Mouse (Mus musculus) left cerebral cortex, adult 2 months (tissue): ENCODE measurements around the gene Nt5c1a. TPM values are rescaled to one million over a fixed set of nuclear protein-coding genes. Genes with fewer than 3 reads are reported as not detected.
"Not testable (repeated sequence)": the region's sequence is repeated elsewhere in the genome, so short reads cannot be mapped to it uniquely, and the experiment has no call there.

Experiments used
- DNase-seq, 2 experiments: peaks; one replicate each; pipeline ENCODE4 v3.0.0; 2021 to 2022; ENCODE audit warnings: low spot score in 2 of 2, mixed read lengths in 1 of 2; ENCODE audit errors: extremely low spot score in 1 of 2
- H3K27ac ChIP-seq: fragments of 200-600 bp; 2 replicates; pipeline ENCODE4 v1.8.1; 2022
- H3K4me3 ChIP-seq: fragments of 200-600 bp; 2 replicates; pipeline ENCODE4 v1.8.1; 2022
- CTCF ChIP-seq: fragments of 200-600 bp; IDR thresholded peaks from 2 replicates; pipeline ENCODE4 v1.8.1; 2022; ENCODE audit warnings: antibody characterized with exemption, mild to moderate bottlenecking, moderate library complexity
- intact Hi-C: fragments of 180-260 bp; cut with DNase I; formaldehyde crosslinking; loops from one replicate; pipeline ENCODE4 v1.15.1; 2025
- long read RNA-seq, 2 experiments: library from polyadenylated mRNA; stranded (forward); transcript quantifications; one replicate each; pipeline ENCODE4 v2.0.0; 2021; ENCODE audit warnings: borderline mapping rate in 2 of 2
- total RNA-seq, 2 experiments: library from RNA; stranded (reverse); gene quantifications; 2 replicates each; pipeline ENCODE4 v1.2.3; 2021

The Nt5c1a gene
- 10 to 100 TPM in 1 of 2 experiments, 1 to 10 TPM in 1; 9.3 to 11.4 TPM for total RNA-seq
- long read RNA-seq, experiment 1, transcript Nt5c1a-201 (6 exons, 1,220 nt), result major isoform, 5 of 5 reads
- long read RNA-seq, experiment 1, partial matches to known transcripts, result 0 of 5 reads
- long read RNA-seq, experiment 1, other reads (novel, unspliced or antisense), result 0 of 5 reads
- long read RNA-seq, experiment 2, partial matches to known transcripts, result 0 of 5 reads
- long read RNA-seq, experiment 2, other reads (novel, unspliced or antisense), result 4 of 5 reads

- Histone ChIP-seq H3K27ac (peak within 1 kb of the TSS; percentile 60), H3K4me3 (peak within 1 kb of the TSS; percentile 57)
- peak; percentile 47 to 50 for DNase-seq
- intact Hi-C loops, result loop anchor here (2.0 kb wide), 1 partner anchor 47 kb away; no protein-coding TSS in a partner anchor
- no peak for TF ChIP-seq CTCF
Observed at GRCm38 (mm10) chr4:123201186-123202093, at the start of gene Nt5c1a. TSS of gene Nt5c1a (plus strand) at chr4:123201504.

GRCm38 (mm10) chr4:123152003-123152402 is 49.3 kb upstream of the Nt5c1a start:
- intact Hi-C loops, result no loop called here
- peak; percentile 19 for TF ChIP-seq CTCF
- Histone ChIP-seq H3K27ac (no peak overlapping the region), H3K4me3 (no peak overlapping the region)
- DNase-seq, result no peak

- intact Hi-C loops, result no loop called here
- TF ChIP-seq CTCF, result no peak
Observed at GRCm38 (mm10) chr4:123152976-123153375, 48.3 kb upstream of the Nt5c1a start.

GRCm38 (mm10) chr4:123155004-123155403 is 46.3 kb upstream of the Nt5c1a start:
- Histone ChIP-seq H3K27ac (no peak overlapping the region), H3K4me3 (no peak overlapping the region)
- peak in 1 of 2 experiments; percentile 29 for DNase-seq
- TF ChIP-seq CTCF, result peak; percentile 76
- intact Hi-C loops, result loop anchor here (1.0 to 2.0 kb wide), 2 partner anchors 46 to 99 kb away; partner anchors contain the start of gene Nt5c1a

More at GRCm38 (mm10) chr4:123152976-123153375, 48.3 kb upstream of the Nt5c1a start:
- Histone ChIP-seq H3K27ac (no peak overlapping the region), H3K4me3 (no peak overlapping the region)
- DNase-seq, result peak; percentile 65 to 83

- no peak for DNase-seq
- Histone ChIP-seq H3K4me3 (no peak overlapping the region), H3K27ac (no peak overlapping the region)
- intact Hi-C loops, result loop anchor here (1.0 to 2.0 kb wide), 2 partner anchors 45 to 99 kb away; partner anchors contain the start of gene Nt5c1a
- TF ChIP-seq CTCF, result no peak
Observed at GRCm38 (mm10) chr4:123155427-123155826, 45.9 kb upstream of the Nt5c1a start.

GRCm38 (mm10) chr4:123155840-123156239 is 45.5 kb upstream of the Nt5c1a start:
- TF ChIP-seq CTCF, result no peak
- intact Hi-C loops, result loop anchor here (1.0 to 2.0 kb wide), 2 partner anchors 45 to 98 kb away; partner anchors contain the start of gene Nt5c1a
- no peak for DNase-seq

GRCm38 (mm10) chr4:123160571-123160970 is 40.7 kb upstream of the Nt5c1a start:
- TF ChIP-seq CTCF, result no peak
- no peak for DNase-seq
- Histone ChIP-seq H3K27ac (no peak overlapping the region), H3K4me3 (no peak overlapping the region)
- intact Hi-C loops, result no loop called here

More at GRCm38 (mm10) chr4:123155840-123156239, 45.5 kb upstream of the Nt5c1a start:
- H3K27ac ChIP-seq, result no peak overlapping the region
- no peak overlapping the region for H3K4me3 ChIP-seq

- intact Hi-C loops, DNase-seq, H3K4me3 ChIP-seq: not testable (repeated sequence)
Observed at GRCm38 (mm10) chr4:123161251-123161650, 40.1 kb upstream of the Nt5c1a start.

GRCm38 (mm10) chr4:123162305-123162917 is 38.9 kb upstream of the Nt5c1a start:
- DNase-seq, result no peak
- intact Hi-C loops, result no loop called here

More at GRCm38 (mm10) chr4:123161251-123161650, 40.1 kb upstream of the Nt5c1a start:
- H3K27ac ChIP-seq, result not testable (repeated sequence)

GRCm38 (mm10) chr4:123164157-123164556 is 37.1 kb upstream of the Nt5c1a start:
- H3K27ac ChIP-seq, result no peak overlapping the region
- peak in 1 of 2 experiments; percentile 64 for DNase-seq
- intact Hi-C loops, result loop anchor here (1.0 to 2.0 kb wide), 2 partner anchors 17 to 19 kb away; partner anchors contain the start of gene Hpcal4
- no peak overlapping the region for H3K4me3 ChIP-seq
- no peak for TF ChIP-seq CTCF

More at GRCm38 (mm10) chr4:123162305-123162917, 38.9 kb upstream of the Nt5c1a start:
- Histone ChIP-seq H3K27ac (no peak overlapping the region), H3K4me3 (no peak overlapping the region)
- no peak for TF ChIP-seq CTCF

GRCm38 (mm10) chr4:123171811-123172210 is 29.5 kb upstream of the Nt5c1a start:
- intact Hi-C loops, result no loop called here

More at GRCm38 (mm10) chr4:123171811-123172210, 29.5 kb upstream of the Nt5c1a start:
- no peak; the same call in 1 of the 2 replicates for TF ChIP-seq CTCF
- Histone ChIP-seq H3K4me3 (no peak overlapping the region), H3K27ac (no peak overlapping the region)
- DNase-seq, result no peak
